In genomic region chr1:37664496-37664895, GRCm38 (mm10) we compare ENCODE assay signal across 32 mouse cellular contexts. TPM values are rescaled to one million over a fixed set of nuclear protein-coding genes. Genes with fewer than 3 reads are reported as not detected.
DNase-seq lines count a peak whose midpoint lies in the region; ATAC-seq and TF ChIP-seq lines count a peak whose summit lies in the region.
"Had no signal": no experiment of that assay in that cellular context is flagged by ENCODE, and none has a peak within 500 bp of the region (broad histone marks: within the 10 kb centered on the region; RNA-seq: fewer than 3 reads in every experiment).

No protein-coding gene starts in this region.

- H3K4me1 ChIP-seq in lung, embryonic 15.5 days, result peaks cover 26% of the 10 kb centered on the region
- H3K4me1 ChIP-seq in intestine, embryonic 15.5 days (replicated peaks), result no peaks in the 10 kb centered on the region
- H3K4me1 ChIP-seq in stomach, embryonic 15.5 days, result 0 out of 2 replicates have a peak, but pooled peaks cover 4% of the 10 kb centered on the region
- H3K4me1 ChIP-seq: embryonic facial prominence, embryonic 12.5 days; heart, embryonic 15.5 days; kidney, embryonic 15.5 days; limb, embryonic 12.5 days had no signal

- peak overlapping the region; percentile 50 for H3K27ac ChIP-seq in layer of hippocampus, adult 2 months
- no peak overlapping the region for H3K27ac ChIP-seq in lung, embryonic 15.5 days
- no peak overlapping the region for H3K27ac ChIP-seq in intestine, embryonic 15.5 days
- no peak overlapping the region for H3K27ac ChIP-seq in stomach, embryonic 15.5 days
- H3K27ac ChIP-seq: embryonic facial prominence, embryonic 12.5 days; heart, embryonic 10.5 days; heart, embryonic 15.5 days; kidney, embryonic 15.5 days; limb, embryonic 12.5 days had no signal

- no peak overlapping the region for H3K4me3 ChIP-seq in layer of hippocampus, adult 2 months
- 0 out of 2 replicates have a peak overlapping the region, but pooled peaks have one; percentile 16 for H3K4me3 ChIP-seq in lung, embryonic 15.5 days
- H3K4me3 ChIP-seq in intestine, embryonic 15.5 days (replicated peaks), result peak overlapping the region; percentile 29; the same call in 1 of the 2 replicates
- H3K4me3 ChIP-seq in stomach, embryonic 15.5 days (replicated peaks), result 0 out of 2 replicates have a peak overlapping the region, but pooled peaks have one; percentile 16
- H3K4me3 ChIP-seq: embryonic facial prominence, embryonic 12.5 days; heart, embryonic 10.5 days; heart, embryonic 15.5 days; kidney, embryonic 15.5 days; limb, embryonic 12.5 days had no signal

- no peak for ATAC-seq in lung, embryonic 15.5 days (ENCODE audit: borderline replicate concordance, extremely low read depth, low FRiP score, low TSS enrichment)
- no peak for ATAC-seq in intestine, embryonic 15.5 days
- no peak for ATAC-seq in stomach, embryonic 15.5 days (ENCODE audit: insufficient read depth, low FRiP score, low read depth)
- ATAC-seq: forebrain, embryonic 14.5 days; hindbrain, embryonic 16.5 days; midbrain, embryonic 16.5 days; Patski had no signal

- WGBS in lung, embryonic 15.5 days, result 61% methylated on average over 2 of the region's 2 CpGs
- 63% methylated on average over 2 of the region's 2 CpGs for WGBS in intestine, embryonic 15.5 days
- WGBS in stomach, embryonic 15.5 days, result 65% methylated on average over 2 of the region's 2 CpGs

- H3K27me3 ChIP-seq in lung, embryonic 15.5 days, result no peaks in the 10 kb centered on the region
- H3K27me3 ChIP-seq in intestine, embryonic 15.5 days (replicated peaks), result no peaks in the 10 kb centered on the region
- no peaks in the 10 kb centered on the region for H3K27me3 ChIP-seq in stomach, embryonic 15.5 days (replicated peaks)
- H3K27me3 ChIP-seq: CH12.LX; embryonic facial prominence, embryonic 12.5 days; heart, embryonic 15.5 days; kidney, embryonic 15.5 days; limb, embryonic 12.5 days had no signal

- DNase-seq in layer of hippocampus, adult 2 months (ENCODE audit: low spot score in 2 of 2), result no peak
- no peak for DNase-seq in layer of hippocampus, postnatal 14 days (ENCODE audit: low spot score in 2 of 2)
- DNase-seq in lung, postnatal 36 days, result no peak
- DNase-seq in kidney, adult 11 months, result no peak
- no peak for DNase-seq in urinary bladder, adult 2 months (ENCODE audit: low spot score)
- DNase-seq: adrenal gland, postnatal 14 days; cerebellum, adult 11 months; cerebellum, adult 9-10 months; cerebellum, postnatal 36 days; gastrocnemius, postnatal 25 days; heart, adult 11 months; kidney, adult 18-20 months; kidney, postnatal 25 days; layer of hippocampus, postnatal 36 days; right cerebral cortex, adult 18-20 months; thymus, adult 2 months; thymus, postnatal 4 days had no signal

- H3K9me3 ChIP-seq in lung, embryonic 15.5 days, result no peaks in the 10 kb centered on the region
- H3K9me3 ChIP-seq in intestine, embryonic 15.5 days, result no peaks in the 10 kb centered on the region
- no peaks in the 10 kb centered on the region for H3K9me3 ChIP-seq in stomach, embryonic 15.5 days
- H3K9me3 ChIP-seq: embryonic facial prominence, embryonic 12.5 days; heart, embryonic 10.5 days; heart, embryonic 15.5 days; kidney, embryonic 15.5 days; limb, embryonic 12.5 days had no signal

- H3K9ac ChIP-seq in lung, embryonic 15.5 days, result no peak overlapping the region
- H3K9ac ChIP-seq in intestine, embryonic 15.5 days, result no peak overlapping the region
- H3K9ac ChIP-seq in stomach, embryonic 15.5 days, result no peak overlapping the region
- H3K9ac ChIP-seq: embryonic facial prominence, embryonic 12.5 days; heart, embryonic 15.5 days; kidney, embryonic 15.5 days; limb, embryonic 12.5 days had no signal

- no peaks in the 10 kb centered on the region for H3K36me3 ChIP-seq in lung, embryonic 15.5 days
- no peaks in the 10 kb centered on the region for H3K36me3 ChIP-seq in intestine, embryonic 15.5 days
- H3K36me3 ChIP-seq in stomach, embryonic 15.5 days, result no peaks in the 10 kb centered on the region
- H3K36me3 ChIP-seq: embryonic facial prominence, embryonic 12.5 days; heart, embryonic 10.5 days; heart, embryonic 15.5 days; kidney, embryonic 15.5 days; limb, embryonic 12.5 days had no signal

- peak overlapping the region; percentile 47 for H3K4me2 ChIP-seq in lung, embryonic 15.5 days
- peak overlapping the region; percentile 56 for H3K4me2 ChIP-seq in intestine, embryonic 15.5 days (replicated peaks)
- H3K4me2 ChIP-seq in stomach, embryonic 15.5 days, result peak overlapping the region; percentile 4; the same call in 1 of the 2 replicates
- H3K4me2 ChIP-seq: embryonic facial prominence, embryonic 12.5 days; heart, embryonic 15.5 days; kidney, embryonic 15.5 days; limb, embryonic 12.5 days; midbrain, embryonic 11.5 days had no signal

- no peak for TF ChIP-seq CTCF in layer of hippocampus, adult 2 months (conservative IDR thresholded peaks at IDR 0.05)

RNA-seq across cellular contexts. Expression of gene 2010300C02Rik, which starts 55.4 kb away (rescaled TPM):
- total RNA-seq in layer of hippocampus, adult 2 months (2021), result 100 to 1,000 TPM; 399 to 415 TPM
- total RNA-seq in layer of hippocampus, postnatal 14 days (2021), result 100 to 1,000 TPM; 260 to 286 TPM
- 9.9 and 12.1 TPM in 2 replicates for polyA plus RNA-seq in lung, embryonic 15.5 days (2015; fragmentation: Nextera tagmentation; extraction: Ambion mirVana)
- 14.0 and 14.2 TPM in 2 replicates for polyA plus RNA-seq in intestine, embryonic 15.5 days (2015; fragmentation: Nextera tagmentation; extraction: Ambion mirVana)
- polyA plus RNA-seq in stomach, embryonic 15.5 days (2015; fragmentation: Nextera tagmentation; extraction: Ambion mirVana), result 13.3 and 15.0 TPM in 2 replicates
- polyA plus RNA-seq in urinary bladder, adult 2 months (2012; rRNA removed), result 3.7 and 4.0 TPM in 2 replicates
- polyA plus RNA-seq: C2C12 had no signal

Comparison
In these comparisons a context has a peak if more than half of its experiments do, and no peak if none do; other contexts are left out.
1. H3K4me2 ChIP-seq: peak in every context shown above with its lines; median percentile 56 in intestine, embryonic 15.5 days; 47 in lung, embryonic 15.5 days; 4 in stomach, embryonic 15.5 days.